Mouse (Mus musculus): ENCODE data around the gene Hist2h2ac. TPM values are rescaled to one million over a fixed set of nuclear protein-coding genes. Genes with fewer than 3 reads are reported as not detected.
"Not testable (repeated sequence)": the region's sequence is repeated elsewhere in the genome, so short reads cannot be mapped to it uniquely, and the experiment has no call there.

Hist2h2ac gene
- polyA plus RNA-seq, 1 experiment = not detected

- Histone ChIP-seq H3K4me3 (ENCODE audit: insufficient read depth, low read depth, low read length) (no peak overlapping the region), H3K4me1 (ENCODE audit: control insufficient read depth, insufficient read depth, insufficient read length, low read length) (0 out of 2 replicates have a peak, but pooled peaks cover 2% of the 10 kb centered on the region), H3K27ac (replicated peaks; ENCODE audit: low read depth, low read length) (no peak overlapping the region)
Observed at GRCm38 (mm10) chr3:96257190-96257589, 36.5 kb upstream of the Hist2h2ac start.

DNA sequence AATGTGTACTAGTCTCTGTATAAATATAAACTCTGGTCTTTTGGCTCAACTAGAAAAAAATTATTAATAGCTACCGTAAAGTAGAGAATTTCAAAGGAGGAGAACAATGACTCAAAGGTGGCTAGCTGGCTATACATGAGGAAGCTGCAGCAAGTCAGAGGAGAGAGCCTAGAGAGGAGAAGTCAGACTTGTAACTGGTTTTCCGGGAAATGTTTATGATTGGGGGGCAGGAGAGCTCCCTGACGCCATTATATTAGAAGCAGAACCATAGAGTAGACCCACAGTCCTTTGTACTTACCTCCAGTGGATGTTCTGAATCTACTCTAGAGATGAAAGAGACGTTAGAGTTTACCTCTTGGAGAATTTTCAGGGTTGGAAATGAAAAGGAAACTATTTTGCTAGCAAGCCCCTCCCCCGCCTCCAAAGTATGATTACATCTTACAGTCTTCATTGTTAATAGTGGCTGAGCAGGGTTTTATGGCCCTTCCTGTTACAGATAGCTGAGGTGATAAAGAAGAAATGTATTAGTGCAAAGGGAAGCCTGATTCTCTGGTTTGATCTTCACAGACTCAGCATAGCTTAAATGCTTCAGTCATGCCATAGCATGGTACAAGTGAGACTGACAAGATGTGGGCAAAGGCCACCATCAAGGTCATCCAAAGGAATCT lies 35.4 kb upstream of the Hist2h2ac start:
- 0 out of 2 replicates have a peak, but pooled peaks cover 2% of the 10 kb centered on the region for H3K4me1 ChIP-seq (ENCODE audit: control insufficient read depth, insufficient read depth, insufficient read length, low read length)
- H3K4me3 ChIP-seq (ENCODE audit: insufficient read depth, low read depth, low read length) = no peak overlapping the region
- no peak overlapping the region for H3K27ac ChIP-seq (replicated peaks; ENCODE audit: low read depth, low read length)

- no peak overlapping the region for H3K4me3 ChIP-seq (ENCODE audit: insufficient read depth, low read depth, low read length)
- 0 out of 2 replicates have a peak, but pooled peaks cover 2% of the 10 kb centered on the region for H3K4me1 ChIP-seq (ENCODE audit: control insufficient read depth, insufficient read depth, insufficient read length, low read length)
- H3K27ac ChIP-seq (replicated peaks; ENCODE audit: low read depth, low read length) = no peak overlapping the region
Observed at GRCm38 (mm10) chr3:96254683-96255355, 34.1 kb upstream of the Hist2h2ac start.

GRCm38 (mm10) chr3:96251787-96252186 lies 31.1 kb upstream of the Hist2h2ac start:
- Histone ChIP-seq H3K4me3 (ENCODE audit: insufficient read depth, low read depth, low read length) (no peak overlapping the region), H3K27ac (replicated peaks; ENCODE audit: low read depth, low read length) (no peak overlapping the region), H3K4me1 (ENCODE audit: control insufficient read depth, insufficient read depth, insufficient read length, low read length) (0 out of 2 replicates have a peak, but pooled peaks cover 2% of the 10 kb centered on the region)

- Histone ChIP-seq H3K27ac (replicated peaks; ENCODE audit: low read depth, low read length) (no peak overlapping the region), H3K4me3 (ENCODE audit: insufficient read depth, low read depth, low read length) (no peak overlapping the region), H3K4me1 (ENCODE audit: control insufficient read depth, insufficient read depth, insufficient read length, low read length) (no peaks in the 10 kb centered on the region)
Observed at GRCm38 (mm10) chr3:96250890-96251289, 30.2 kb upstream of the Hist2h2ac start.

DNA sequence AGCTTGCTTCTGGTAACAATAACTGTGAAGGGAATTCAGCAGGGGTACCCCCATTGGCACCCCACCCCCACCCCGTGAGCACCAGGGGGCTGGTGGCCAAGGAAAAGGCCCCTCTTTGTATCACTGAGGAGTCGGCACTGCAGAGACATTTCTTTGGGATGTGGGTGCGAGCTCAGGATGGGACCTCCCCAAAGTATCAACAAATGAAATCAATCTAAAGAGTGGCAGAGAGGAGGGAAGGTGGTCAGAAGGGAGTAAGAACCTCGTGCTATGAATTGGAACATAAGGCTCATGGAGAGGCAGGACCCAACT lies 28.3 kb upstream of the Hist2h2ac start:
- Histone ChIP-seq H3K4me3 (ENCODE audit: insufficient read depth, low read depth, low read length) (no peak overlapping the region), H3K4me1 (ENCODE audit: control insufficient read depth, insufficient read depth, insufficient read length, low read length) (peaks cover 5% of the 10 kb centered on the region), H3K27ac (replicated peaks; ENCODE audit: low read depth, low read length) (no peak overlapping the region)

DNA sequence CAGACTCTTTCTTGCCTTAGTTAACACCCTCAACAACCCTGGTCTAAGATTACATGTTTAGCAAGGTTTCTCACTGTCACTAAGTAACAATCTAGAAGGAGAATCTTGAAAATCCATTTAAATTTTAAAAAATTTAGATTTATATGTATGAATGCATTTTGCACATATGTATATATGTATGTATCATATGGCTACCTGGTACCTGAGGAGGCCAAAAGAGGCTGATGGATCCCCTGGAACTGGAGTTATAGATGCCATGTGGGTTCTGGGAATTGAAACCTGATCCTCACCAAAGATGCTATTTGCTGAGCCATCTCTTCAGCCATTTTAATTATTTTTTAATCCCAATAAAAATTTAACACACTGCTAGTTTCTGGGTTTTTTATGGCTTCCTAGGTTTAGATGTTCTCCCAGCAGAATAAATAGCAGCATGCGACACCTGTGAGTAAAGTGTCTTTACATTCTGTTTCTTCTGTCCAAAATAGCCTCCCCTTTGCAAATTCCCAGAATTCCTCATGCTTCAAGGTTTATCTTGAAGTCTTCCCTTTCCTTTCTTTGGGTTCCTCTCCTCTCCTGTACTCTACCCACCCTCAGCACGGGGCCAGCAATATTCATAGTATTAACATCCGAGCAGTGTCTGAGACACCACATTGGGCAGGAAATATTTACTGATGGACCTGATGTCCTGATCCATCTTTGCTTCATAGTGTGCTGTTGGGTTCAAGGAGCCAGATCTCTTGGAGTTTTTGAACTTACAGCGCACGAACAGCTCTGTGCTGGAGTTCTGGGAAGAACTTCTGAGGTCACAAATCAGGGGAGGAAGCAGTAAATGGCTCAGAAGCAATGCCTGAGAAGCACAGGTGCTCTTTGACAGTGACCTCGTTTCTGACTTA lies 27.7 kb upstream of the Hist2h2ac start:
- Histone ChIP-seq H3K4me3 (ENCODE audit: insufficient read depth, low read depth, low read length) (no peak overlapping the region), H3K27ac (replicated peaks; ENCODE audit: low read depth, low read length) (no peak overlapping the region), H3K4me1 (ENCODE audit: control insufficient read depth, insufficient read depth, insufficient read length, low read length) (peaks cover 8% of the 10 kb centered on the region)

DNA sequence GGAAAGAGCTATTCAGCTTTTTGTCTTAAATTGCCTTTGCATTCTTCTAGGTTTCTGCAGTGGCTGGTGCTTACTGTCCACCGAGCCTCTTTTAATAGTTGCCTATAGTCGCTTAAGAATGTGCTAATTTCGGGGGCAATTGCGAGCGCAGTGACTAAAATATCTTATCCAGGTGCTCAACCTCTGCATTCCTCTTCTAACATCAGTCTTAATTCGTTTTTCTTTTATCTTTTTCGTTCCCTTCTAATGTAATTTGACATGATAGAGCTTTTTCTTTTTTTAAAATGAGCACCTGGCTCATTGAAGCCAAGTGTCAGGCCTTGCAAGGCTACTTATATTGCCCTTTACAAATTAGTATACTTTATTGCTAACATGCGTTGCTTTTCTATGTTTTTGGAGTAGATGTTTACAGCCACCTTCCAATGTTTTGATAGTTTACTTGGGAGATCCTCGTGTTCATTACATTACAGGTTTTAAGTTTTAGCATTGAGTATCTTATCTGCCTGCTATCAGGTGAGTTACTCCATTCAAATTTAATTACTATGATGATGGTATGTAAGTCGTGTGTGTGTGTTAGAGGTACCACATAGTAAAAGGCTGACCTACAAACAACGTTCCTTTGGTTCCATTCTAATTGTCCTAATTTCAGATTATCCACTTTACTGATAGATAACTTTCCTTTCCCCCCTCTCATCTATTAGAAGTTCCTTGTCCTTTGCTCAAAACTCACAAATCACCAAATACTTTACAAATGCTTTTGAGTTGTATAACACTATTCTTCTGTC lies 26.9 kb upstream of the Hist2h2ac start:
- Histone ChIP-seq H3K4me1 (ENCODE audit: control insufficient read depth, insufficient read depth, insufficient read length, low read length) (peaks cover 8% of the 10 kb centered on the region), H3K27ac (replicated peaks; ENCODE audit: low read depth, low read length) (no peak overlapping the region), H3K4me3 (ENCODE audit: insufficient read depth, low read depth, low read length) (no peak overlapping the region)

GRCm38 (mm10) chr3:96246427-96246856 lies 25.8 kb upstream of the Hist2h2ac start, which contains the start of gene Hist2h3c1:
TSS of gene Hist2h3c1 (plus strand) at chr3:96246685.
- not testable (repeated sequence) for H3K4me1 ChIP-seq (ENCODE audit: control insufficient read depth, insufficient read depth, insufficient read length, low read length)

GRCm38 (mm10) chr3:96246018-96246417 lies 25.3 kb upstream of the Hist2h2ac start:
- H3K4me3 ChIP-seq (ENCODE audit: insufficient read depth, low read depth, low read length) = peak overlapping the region; percentile 61
- H3K27ac ChIP-seq (replicated peaks; ENCODE audit: low read depth, low read length) = peak overlapping the region; percentile 70
- H3K4me1 ChIP-seq (ENCODE audit: control insufficient read depth, insufficient read depth, insufficient read length, low read length) = not testable (repeated sequence)

More at GRCm38 (mm10) chr3:96246427-96246856, 25.8 kb upstream of the Hist2h2ac start, which contains the start of gene Hist2h3c1:
- Histone ChIP-seq H3K27ac (replicated peaks; ENCODE audit: low read depth, low read length) (peak within 1 kb of the TSS; percentile 70), H3K4me3 (ENCODE audit: insufficient read depth, low read depth, low read length) (peak within 1 kb of the TSS; percentile 61)

- peak within 1 kb of the TSS; percentile 86 for H3K4me3 ChIP-seq (ENCODE audit: insufficient read depth, low read depth, low read length)
- H3K4me1 ChIP-seq (ENCODE audit: control insufficient read depth, insufficient read depth, insufficient read length, low read length) = not testable (repeated sequence)
- peak within 1 kb of the TSS; percentile 100 for H3K27ac ChIP-seq (replicated peaks; ENCODE audit: low read depth, low read length)
Observed at GRCm38 (mm10) chr3:96245003-96245886, 24.6 kb upstream of the Hist2h2ac start, which contains the start of gene Hist2h2aa1. TSS of gene Hist2h2aa1 (plus strand) at chr3:96245497.

GRCm38 (mm10) chr3:96243921-96244572 lies 23.4 kb upstream of the Hist2h2ac start:
- Histone ChIP-seq H3K27ac (replicated peaks; ENCODE audit: low read depth, low read length) (peak overlapping the region; percentile 63), H3K4me1 (ENCODE audit: control insufficient read depth, insufficient read depth, insufficient read length, low read length) (peaks cover 8% of the 10 kb centered on the region), H3K4me3 (ENCODE audit: insufficient read depth, low read depth, low read length) (peak overlapping the region; percentile 4; the same call in 1 of the 2 replicates)

DNA sequence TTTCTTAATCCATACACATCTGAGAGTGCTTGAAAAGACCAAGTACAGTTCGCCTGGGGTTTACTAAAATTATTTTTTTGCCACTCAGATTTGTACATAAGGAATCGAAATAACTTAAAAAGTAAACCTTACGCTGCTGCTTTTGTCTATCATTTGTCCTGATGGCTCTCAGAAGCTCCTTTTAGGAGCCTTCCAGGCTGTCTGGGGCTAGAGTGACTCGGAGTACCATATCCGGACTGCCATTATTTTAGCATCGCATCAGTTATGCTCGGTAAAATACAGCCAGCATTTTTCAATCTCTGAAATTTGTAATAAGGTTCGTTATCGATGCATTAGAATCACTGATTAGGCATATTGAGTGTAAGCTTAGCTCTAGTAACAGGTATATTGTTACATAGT lies 20.1 kb upstream of the Hist2h2ac start:
- H3K27ac ChIP-seq (replicated peaks; ENCODE audit: low read depth, low read length) = no peak overlapping the region; the same call in 1 of the 2 replicates
- no peak overlapping the region for H3K4me3 ChIP-seq (ENCODE audit: insufficient read depth, low read depth, low read length)
- H3K4me1 ChIP-seq (ENCODE audit: control insufficient read depth, insufficient read depth, insufficient read length, low read length) = peaks cover 8% of the 10 kb centered on the region
